Mouse (Mus musculus) lung, postnatal 0 days (tissue): ENCODE results near the gene Grhl3.

ENCODE experiments used
- CTCF ChIP-seq: IDR thresholded peaks from 2 replicates; pipeline ENCODE4 v1.5.1; 2016; ENCODE audit warnings: antibody characterized with exemption, mild to moderate bottlenecking
- EP300 ChIP-seq: IDR thresholded peaks from 2 replicates; pipeline ENCODE4 v1.6.1; 2016; ENCODE audit warnings: antibody characterized with exemption, mild to moderate bottlenecking, control low read depth

DNA sequence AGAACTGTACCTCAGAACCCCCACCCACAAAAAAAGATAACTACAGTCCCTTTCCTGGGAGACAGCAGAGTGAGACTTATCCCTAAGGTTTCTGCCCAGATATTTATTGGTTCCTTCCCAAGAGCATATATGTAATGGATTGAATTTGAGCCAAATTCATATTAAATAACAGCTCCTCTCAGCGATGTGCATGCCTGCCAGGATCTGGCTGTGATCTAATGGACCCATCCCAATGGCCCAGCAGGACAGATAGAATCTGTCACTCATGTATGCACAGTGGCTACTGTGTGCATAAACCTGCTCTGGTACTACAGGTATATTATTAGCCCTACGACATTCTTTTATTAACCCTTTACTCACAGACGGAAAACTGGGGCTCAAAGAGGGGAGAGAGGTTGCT, 17.7 kb upstream of the Grhl3 start:
- TF ChIP-seq EP300 (no peak), CTCF (no peak)
